8 mouse cellular contexts compared by ENCODE assay signal in the genomic region with DNA sequence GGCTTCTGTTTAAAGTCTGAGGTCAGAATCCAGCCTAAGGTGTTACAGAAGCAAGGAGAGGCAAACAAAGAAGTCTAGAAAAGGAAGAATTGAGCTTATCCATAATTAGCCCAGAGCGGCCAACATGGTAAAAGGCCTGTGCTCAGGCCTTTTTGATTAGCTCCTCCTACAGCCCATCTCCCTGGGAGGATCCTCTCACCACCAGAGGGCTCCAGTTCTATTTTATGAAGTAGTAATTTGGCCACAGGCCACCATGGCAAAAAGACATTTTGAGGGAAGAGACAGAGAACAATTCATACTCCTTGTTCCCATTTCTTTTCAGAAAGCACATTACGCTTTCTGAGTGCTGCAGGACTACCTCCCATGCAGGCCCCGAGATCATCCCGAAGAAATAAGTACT. TPM values are rescaled to one million over a fixed set of nuclear protein-coding genes. Genes with fewer than 3 reads are reported as not detected.
DNase-seq lines count a peak whose midpoint lies in the region; ATAC-seq and TF ChIP-seq lines count a peak whose summit lies in the region.

No protein-coding gene starts in this region.

- ATAC-seq in liver, embryonic 11.5 days (replicated peaks; ENCODE audit: low FRiP score) = no peak
- no peak for ATAC-seq in heart, postnatal 0 days (ENCODE audit: insufficient read depth, low read depth)

- no peaks in the 10 kb centered on the region for H3K79me2 ChIP-seq in liver, adult 2 months (ENCODE audit: control insufficient read depth, insufficient read depth, low read length)

- no peak overlapping the region for H3K4me3 ChIP-seq in liver, adult 2 months (ENCODE audit: insufficient read depth, low read depth, low read length)
- no peak overlapping the region for H3K4me3 ChIP-seq in liver, embryonic 11.5 days (ENCODE audit: low read depth, low read length)
- H3K4me3 ChIP-seq in heart, postnatal 0 days (ENCODE audit: low read depth, low read length) = no peak overlapping the region

- H3K9ac ChIP-seq in liver, adult 2 months (ENCODE audit: low read depth, low read length) = no peak overlapping the region
- H3K9ac ChIP-seq in liver, embryonic 11.5 days (ENCODE audit: low read depth, low read length) = no peak overlapping the region
- no peak overlapping the region for H3K9ac ChIP-seq in heart, postnatal 0 days (replicated peaks; ENCODE audit: low read depth, low read length)

- H3K4me2 ChIP-seq in liver, embryonic 11.5 days = no peak overlapping the region
- no peak overlapping the region for H3K4me2 ChIP-seq in heart, postnatal 0 days (ENCODE audit: low read depth, low read length)

- H3K36me3 ChIP-seq in liver, adult 2 months (ENCODE audit: control insufficient read depth, insufficient read depth, low read length) = no peaks in the 10 kb centered on the region
- H3K36me3 ChIP-seq in liver, embryonic 11.5 days (ENCODE audit: control insufficient read depth, insufficient read depth, low read length) = no peaks in the 10 kb centered on the region
- H3K36me3 ChIP-seq in heart, postnatal 0 days (replicated peaks; ENCODE audit: control insufficient read depth, insufficient read depth, low read length) = no peaks in the 10 kb centered on the region

- H3K27ac ChIP-seq in liver, adult 2 months (replicated peaks; ENCODE audit: insufficient read depth, low read depth, low read length) = no peak overlapping the region
- no peak overlapping the region for H3K27ac ChIP-seq in liver, embryonic 11.5 days (ENCODE audit: low read depth, low read length)
- H3K27ac ChIP-seq in heart, postnatal 0 days (ENCODE audit: low read depth) = no peak overlapping the region

- no peak for TF ChIP-seq POLR2A in liver, adult 2 months (IDR thresholded peaks at IDR 0.05; ENCODE audit: extremely low read depth, insufficient read depth, low read length)

- no peak for TF ChIP-seq EP300 in heart, postnatal 0 days (IDR thresholded peaks at IDR 0.05; ENCODE audit: low read depth)

- H3K4me1 ChIP-seq in liver, adult 2 months (ENCODE audit: control insufficient read depth, insufficient read depth, low read length) = no peaks in the 10 kb centered on the region
- H3K4me1 ChIP-seq in liver, embryonic 11.5 days (replicated peaks; ENCODE audit: control insufficient read depth, insufficient read depth, low read length) = no peaks in the 10 kb centered on the region
- H3K4me1 ChIP-seq in heart, postnatal 0 days (ENCODE audit: control insufficient read depth, insufficient read depth) = no peaks in the 10 kb centered on the region

- no peaks in the 10 kb centered on the region for H3K27me3 ChIP-seq in liver, adult 2 months (ENCODE audit: control insufficient read depth, insufficient read depth, low read length)
- H3K27me3 ChIP-seq in liver, embryonic 11.5 days (replicated peaks; ENCODE audit: control insufficient read depth, insufficient read depth, low read length) = no peaks in the 10 kb centered on the region
- no peaks in the 10 kb centered on the region for H3K27me3 ChIP-seq in heart, postnatal 0 days (ENCODE audit: control insufficient read depth, insufficient read depth, low read length)

- DNase-seq in liver, adult 2 months (ENCODE audit: extremely low read depth, low read depth, low spot score) = peak; percentile 61
- DNase-seq in liver, embryonic 11.5 days (ENCODE audit: low spot score) = no peak
- DNase-seq in adrenal gland, postnatal 10 days = peak; percentile 80
- DNase-seq in embryo, embryonic 9.5 days (ENCODE audit: extremely low spot score) = peak; percentile 23
- DNase-seq in heart, postnatal 0 days (ENCODE audit: low spot score) = peak; percentile 73
- DNase-seq in layer of hippocampus, adult 9-11 months = peak; percentile 75
- DNase-seq in mesoderm, embryonic 11.5 days (ENCODE audit: low read depth, low spot score) = peak; percentile 54
- DNase-seq in telencephalon, adult 2 months (ENCODE audit: low read depth, low spot score) = peak; percentile 34

- TF ChIP-seq CTCF in liver, adult 2 months (IDR thresholded peaks at IDR 0.05; ENCODE audit: low read depth, low read length) = peak; percentile 51; the same call in 1 of the 2 replicates
- TF ChIP-seq CTCF in heart, postnatal 0 days (IDR thresholded peaks at IDR 0.05; ENCODE audit: low read depth) = peak; percentile 67

- 83% methylated on average over 4 of the region's 4 CpGs for WGBS in liver, adult 2 months
- 81% methylated on average over 4 of the region's 4 CpGs for WGBS in liver, embryonic 11.5 days
- 77% methylated on average over 4 of the region's 4 CpGs for WGBS in heart, postnatal 0 days

- no peaks in the 10 kb centered on the region for H3K9me3 ChIP-seq in liver, embryonic 11.5 days (ENCODE audit: control insufficient read depth, low read length)
- no peaks in the 10 kb centered on the region for H3K9me3 ChIP-seq in heart, postnatal 0 days (replicated peaks; ENCODE audit: control insufficient read depth, low read length)

RNA-seq across cellular contexts. Expression of a gene that starts 46.3 kb away (rescaled TPM):
- 7.8 and 9.9 TPM in 2 replicates for total RNA-seq in liver, adult 2 months (2014; rRNA removed)
- 6.3 and 6.4 TPM in 2 replicates for polyA plus RNA-seq in liver, adult 2 months (2012; rRNA removed)
- polyA plus RNA-seq in liver, embryonic 11.5 days (2014; fragmentation: Nextera tagmentation; extraction: Ambion mirVana) = 22.4 and 23.1 TPM in 2 replicates
- total RNA-seq in adrenal gland, postnatal 10 days (2021) = 10 to 100 TPM; 14.8 to 16.1 TPM
- 30.5 and 88.5 TPM in 2 replicates for total RNA-seq in heart, postnatal 0 days (2014; rRNA removed; ENCODE audit: low replicate concordance)
- polyA plus RNA-seq in heart, postnatal 0 days (2015; fragmentation: Nextera tagmentation; extraction: Ambion mirVana) = 29.1 and 29.2 TPM in 2 replicates

RNA-seq across cellular contexts. Expression of a gene that starts 50.0 kb away (rescaled TPM):
- not detected in 2 replicates for total RNA-seq in liver, adult 2 months (2014; rRNA removed)
- not detected in 2 replicates for polyA plus RNA-seq in liver, adult 2 months (2012; rRNA removed)
- 0.22 TPM in 2 replicates for polyA plus RNA-seq in liver, embryonic 11.5 days (2014; fragmentation: Nextera tagmentation; extraction: Ambion mirVana)
- total RNA-seq in adrenal gland, postnatal 10 days (2021) = not detected
- total RNA-seq in heart, postnatal 0 days (2014; rRNA removed; ENCODE audit: low replicate concordance) = not detected in 2 replicates
- polyA plus RNA-seq in heart, postnatal 0 days (2015; fragmentation: Nextera tagmentation; extraction: Ambion mirVana) = 0.10 and 0.12 TPM in 2 replicates
